Mouse (Mus musculus): ENCODE measurements around the gene Ube2o.

DNA sequence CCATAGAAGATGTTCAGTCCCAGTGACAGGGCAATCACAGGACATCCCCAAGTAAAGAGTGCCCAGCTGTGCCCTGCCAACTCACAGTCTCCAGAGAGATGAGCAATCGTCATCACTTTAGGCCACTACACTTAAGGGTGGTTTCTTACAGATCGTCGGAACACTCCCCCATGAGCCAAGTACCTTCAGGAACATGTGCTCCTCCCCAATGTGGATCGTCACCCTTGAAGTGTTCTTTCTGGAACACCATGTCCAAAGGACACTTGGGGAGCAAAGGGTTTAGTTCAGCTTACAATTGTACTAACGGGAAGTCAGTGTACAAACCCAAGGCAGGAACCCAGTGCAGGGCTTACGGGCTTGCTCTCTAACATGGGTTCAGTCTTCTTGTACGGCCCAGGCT lies 69.1 kb downstream of the Ube2o start:
- TF ChIP-seq CTCF (IDR thresholded peaks at IDR 0.05; ENCODE audit: borderline replicate concordance, insufficient read depth, low read length) (no peak), POLR2A (IDR thresholded peaks at IDR 0.05; ENCODE audit: low read depth, low read length) (no peak)

All from embryonic fibroblast, embryonic 13.5 days (primary cell).